Mouse (Mus musculus) left cerebral cortex, postnatal 36 days (tissue): ENCODE results near the gene Elobl. TPM values are rescaled to one million over a fixed set of nuclear protein-coding genes. Genes with fewer than 3 reads are reported as not detected.
A peak's percentile ranks its signal among the peaks of the same experiment; 100 is the strongest.

Experiments used
- DNase-seq, 2 experiments: peaks; one replicate each; pipeline ENCODE4 v3.0.0; 2021 to 2022; ENCODE audit warnings: low spot score in 2 of 2, mixed read lengths in 1 of 2
- intact Hi-C: fragments of 180-260 bp; cut with DNase I; formaldehyde crosslinking; loops from one replicate; pipeline ENCODE4 v1.15.1; 2025
- total RNA-seq, 2 experiments: library from RNA; stranded (reverse); gene quantifications; 2 replicates each; pipeline ENCODE4 v1.2.3; 2021

The Elobl gene
- total RNA-seq, 2 experiments from 2014 or later = not detected

GRCm38 (mm10) chr11:88948896-88949295, 17.8 kb downstream of the Elobl start:
- intact Hi-C loops = no loop called here
- DNase-seq = no peak

GRCm38 (mm10) chr11:88945971-88946585, 20.7 kb downstream of the Elobl start:
- intact Hi-C loops = no loop called here
- no peak for DNase-seq

- DNase-seq = no peak
- intact Hi-C loops = no loop called here
Observed at GRCm38 (mm10) chr11:88941489-88941888, 25.2 kb downstream of the Elobl start.

- peak; percentile 19 to 28 for DNase-seq
- intact Hi-C loops = no loop called here
Observed at GRCm38 (mm10) chr11:88939634-88940033, 27.1 kb downstream of the Elobl start.

GRCm38 (mm10) chr11:88938770-88939169, 28.0 kb downstream of the Elobl start:
- DNase-seq = no peak
- intact Hi-C loops = no loop called here

- intact Hi-C loops = no loop called here
- DNase-seq = no peak
Observed at GRCm38 (mm10) chr11:88937886-88938285, 28.8 kb downstream of the Elobl start.

- intact Hi-C loops = no loop called here
- peak; percentile 37 to 52 for DNase-seq
Observed at GRCm38 (mm10) chr11:88934089-88935000, 32.4 kb downstream of the Elobl start.

GRCm38 (mm10) chr11:88933030-88933429, 33.7 kb downstream of the Elobl start:
- intact Hi-C loops = no loop called here
- DNase-seq = no peak

- DNase-seq = no peak
- intact Hi-C loops = no loop called here
Observed at GRCm38 (mm10) chr11:88931692-88932530, 34.8 kb downstream of the Elobl start.

GRCm38 (mm10) chr11:88926566-88926965, 40.2 kb downstream of the Elobl start:
- intact Hi-C loops = no loop called here
- DNase-seq = no peak

Other genes with a start within 250 kb of the Elobl start
- 100 to 1,000 TPM; 117 to 132 TPM for gene Msi2, start 248.4 kb downstream of the Elobl start, total RNA-seq
- 10 to 100 TPM; 41.6 to 43.1 TPM for gene Akap1, start 102.3 kb downstream of the Elobl start, total RNA-seq
- 10 to 100 TPM; 16.3 to 19.3 TPM for gene Scpep1, start 11.5 kb downstream of the Elobl start, total RNA-seq
- 10 to 100 TPM; 20.6 to 21.1 TPM for gene Coil, start 3.3 kb upstream of the Elobl start, total RNA-seq
- 1 to 10 TPM; 4.1 to 4.9 TPM for gene Trim25, start 32.4 kb upstream of the Elobl start, total RNA-seq
- 10 to 100 TPM; 55.6 to 57.2 TPM for gene Dgke, start 99.9 kb upstream of the Elobl start, total RNA-seq
- not detected for gene Gm525, start 106.9 kb upstream of the Elobl start, total RNA-seq